Mouse (Mus musculus): ENCODE data around the gene Bag5. TPM values are rescaled to one million over a fixed set of nuclear protein-coding genes. Genes with fewer than 3 reads are reported as not detected.
"Not testable (repeated sequence)": the region's sequence is repeated elsewhere in the genome, so short reads cannot be mapped to it uniquely, and the experiment has no call there.

Gene Bag5
- polyA plus RNA-seq, 1 experiment from 2014 or later: 49.3 TPM

- Histone ChIP-seq H3K27me3 (ENCODE audit: control insufficient read depth, insufficient read depth, low read length) (no peaks in the 10 kb centered on the region), H3K27ac (ENCODE audit: low read length) (no peak overlapping the region), H3K36me3 (ENCODE audit: control insufficient read depth, insufficient read depth, low read length) (no peaks in the 10 kb centered on the region), H3K4me1 (ENCODE audit: control insufficient read depth, insufficient read depth, low read length) (peaks cover 25% of the 10 kb centered on the region), H3K9ac (ENCODE audit: low read length) (no peak overlapping the region), H3K4me2 (ENCODE audit: low read depth, low read length) (no peak overlapping the region), H3K9me3 (replicated peaks; ENCODE audit: control insufficient read depth, low read length) (no peaks in the 10 kb centered on the region), H3K4me3 (replicated peaks; ENCODE audit: low read length) (no peak overlapping the region)
- 76% methylated on average over 8 of the region's 8 CpGs for WGBS
- ATAC-seq (ENCODE audit: insufficient read depth, low FRiP score): no peak
These were observed 28.3 kb upstream of the Bag5 start for GRCm38 (mm10) chr12:111741338-111741737.

- Histone ChIP-seq H3K27ac (ENCODE audit: low read length) (no peak overlapping the region), H3K4me2 (ENCODE audit: low read depth, low read length) (no peak overlapping the region), H3K4me1 (ENCODE audit: control insufficient read depth, insufficient read depth, low read length) (peaks cover 6% of the 10 kb centered on the region; the same call in 1 of the 2 replicates), H3K36me3 (ENCODE audit: control insufficient read depth, insufficient read depth, low read length) (no peaks in the 10 kb centered on the region), H3K4me3 (replicated peaks; ENCODE audit: low read length) (no peak overlapping the region), H3K27me3 (ENCODE audit: control insufficient read depth, insufficient read depth, low read length) (no peaks in the 10 kb centered on the region), H3K9me3 (replicated peaks; ENCODE audit: control insufficient read depth, low read length) (no peaks in the 10 kb centered on the region), H3K9ac (ENCODE audit: low read length) (no peak overlapping the region)
- ATAC-seq (ENCODE audit: insufficient read depth, low FRiP score): no peak
- 18% methylated on average over 3 of the region's 3 CpGs for WGBS
These were observed 25.7 kb upstream of the Bag5 start for GRCm38 (mm10) chr12:111738754-111739153.

- ATAC-seq (ENCODE audit: insufficient read depth, low FRiP score): no peak
- no peaks in the 10 kb centered on the region for H3K36me3 ChIP-seq (ENCODE audit: control insufficient read depth, insufficient read depth, low read length)
- 0 out of 2 replicates have a peak, but pooled peaks cover 3% of the 10 kb centered on the region for H3K4me1 ChIP-seq (ENCODE audit: control insufficient read depth, insufficient read depth, low read length)
- WGBS: 57% methylated on average over 9 of the region's 9 CpGs
- no peak overlapping the region for H3K4me2 ChIP-seq (ENCODE audit: low read depth, low read length)
- no peak overlapping the region for H3K4me3 ChIP-seq (replicated peaks; ENCODE audit: low read length)
- no peaks in the 10 kb centered on the region for H3K27me3 ChIP-seq (ENCODE audit: control insufficient read depth, insufficient read depth, low read length)
- no peak overlapping the region for H3K9ac ChIP-seq (ENCODE audit: low read length)
- H3K9me3 ChIP-seq (replicated peaks; ENCODE audit: control insufficient read depth, low read length): no peaks in the 10 kb centered on the region
- no peak overlapping the region for H3K27ac ChIP-seq (ENCODE audit: low read length)
These were observed 24.3 kb upstream of the Bag5 start for GRCm38 (mm10) chr12:111737370-111737769.

- not testable (repeated sequence) for H3K27me3 ChIP-seq (ENCODE audit: control insufficient read depth, insufficient read depth, low read length); H3K9ac ChIP-seq (ENCODE audit: low read length); ATAC-seq (ENCODE audit: insufficient read depth, low FRiP score); H3K9me3 ChIP-seq (replicated peaks; ENCODE audit: control insufficient read depth, low read length); H3K4me2 ChIP-seq (ENCODE audit: low read depth, low read length); H3K36me3 ChIP-seq (ENCODE audit: control insufficient read depth, insufficient read depth, low read length); H3K4me1 ChIP-seq (ENCODE audit: control insufficient read depth, insufficient read depth, low read length); H3K4me3 ChIP-seq (replicated peaks; ENCODE audit: low read length); H3K27ac ChIP-seq (ENCODE audit: low read length)
- WGBS: 80% methylated on average over 8 of the region's 8 CpGs
These were observed 23.6 kb upstream of the Bag5 start for GRCm38 (mm10) chr12:111736676-111737075.

- WGBS: 90% methylated on average over 3 of the region's 3 CpGs
- H3K4me2 ChIP-seq (ENCODE audit: low read depth, low read length): no peak overlapping the region
- no peaks in the 10 kb centered on the region for H3K9me3 ChIP-seq (replicated peaks; ENCODE audit: control insufficient read depth, low read length)
- H3K4me3 ChIP-seq (replicated peaks; ENCODE audit: low read length): no peak overlapping the region
- no peaks in the 10 kb centered on the region for H3K27me3 ChIP-seq (ENCODE audit: control insufficient read depth, insufficient read depth, low read length)
- no peak for ATAC-seq (ENCODE audit: insufficient read depth, low FRiP score)
- no peak overlapping the region for H3K27ac ChIP-seq (ENCODE audit: low read length)
- no peaks in the 10 kb centered on the region for H3K36me3 ChIP-seq (ENCODE audit: control insufficient read depth, insufficient read depth, low read length)
- no peak overlapping the region for H3K9ac ChIP-seq (ENCODE audit: low read length)
- H3K4me1 ChIP-seq (ENCODE audit: control insufficient read depth, insufficient read depth, low read length): 0 out of 2 replicates have a peak, but pooled peaks cover 3% of the 10 kb centered on the region
These were observed 21.9 kb upstream of the Bag5 start for GRCm38 (mm10) chr12:111734912-111735311.

- Histone ChIP-seq H3K27me3 (ENCODE audit: control insufficient read depth, insufficient read depth, low read length) (no peaks in the 10 kb centered on the region), H3K4me2 (ENCODE audit: low read depth, low read length) (no peak overlapping the region), H3K27ac (ENCODE audit: low read length) (0 out of 2 replicates have a peak overlapping the region, but pooled peaks have one; percentile 3), H3K36me3 (ENCODE audit: control insufficient read depth, insufficient read depth, low read length) (no peaks in the 10 kb centered on the region), H3K4me3 (replicated peaks; ENCODE audit: low read length) (no peak overlapping the region), H3K4me1 (ENCODE audit: control insufficient read depth, insufficient read depth, low read length) (0 out of 2 replicates have a peak, but pooled peaks cover 3% of the 10 kb centered on the region), H3K9me3 (replicated peaks; ENCODE audit: control insufficient read depth, low read length) (no peaks in the 10 kb centered on the region), H3K9ac (ENCODE audit: low read length) (peak overlapping the region; percentile 44)
- 62% methylated on average over 5 of the region's 5 CpGs for WGBS
- ATAC-seq (ENCODE audit: insufficient read depth, low FRiP score): no peak
These were observed 19.9 kb upstream of the Bag5 start for GRCm38 (mm10) chr12:111732921-111733320.

- 0 out of 2 replicates have a peak overlapping the region, but pooled peaks have one; percentile 3 for H3K27ac ChIP-seq (ENCODE audit: low read length)
- H3K36me3 ChIP-seq (ENCODE audit: control insufficient read depth, insufficient read depth, low read length): no peaks in the 10 kb centered on the region
- H3K27me3 ChIP-seq (ENCODE audit: control insufficient read depth, insufficient read depth, low read length): no peaks in the 10 kb centered on the region
- ATAC-seq (ENCODE audit: insufficient read depth, low FRiP score): peak; percentile 93
- WGBS: 32% methylated on average over 30 of the region's 30 CpGs
- no peaks in the 10 kb centered on the region for H3K9me3 ChIP-seq (replicated peaks; ENCODE audit: control insufficient read depth, low read length)
- H3K4me2 ChIP-seq (ENCODE audit: low read depth, low read length): peak overlapping the region; percentile 32; the same call in 1 of the 2 replicates
- peak overlapping the region; percentile 44 for H3K9ac ChIP-seq (ENCODE audit: low read length)
- 0 out of 2 replicates have a peak, but pooled peaks cover 3% of the 10 kb centered on the region for H3K4me1 ChIP-seq (ENCODE audit: control insufficient read depth, insufficient read depth, low read length)
- H3K4me3 ChIP-seq (replicated peaks; ENCODE audit: low read length): no peak overlapping the region
These were observed 19.1 kb upstream of the Bag5 start for GRCm38 (mm10) chr12:111731822-111732807.

GRCm38 (mm10) chr12:111727956-111728355 is 14.9 kb upstream of the Bag5 start:
- Histone ChIP-seq H3K4me1 (ENCODE audit: control insufficient read depth, insufficient read depth, low read length) (0 out of 2 replicates have a peak, but pooled peaks cover 3% of the 10 kb centered on the region), H3K9ac (ENCODE audit: low read length) (no peak overlapping the region), H3K4me3 (replicated peaks; ENCODE audit: low read length) (no peak overlapping the region), H3K27me3 (ENCODE audit: control insufficient read depth, insufficient read depth, low read length) (no peaks in the 10 kb centered on the region), H3K36me3 (ENCODE audit: control insufficient read depth, insufficient read depth, low read length) (0 out of 2 replicates have a peak, but pooled peaks cover 5% of the 10 kb centered on the region), H3K27ac (ENCODE audit: low read length) (no peak overlapping the region), H3K9me3 (replicated peaks; ENCODE audit: control insufficient read depth, low read length) (no peaks in the 10 kb centered on the region), H3K4me2 (ENCODE audit: low read depth, low read length) (no peak overlapping the region)
- ATAC-seq (ENCODE audit: insufficient read depth, low FRiP score): no peak
- WGBS: 71% methylated on average over 1 of the region's 1 CpGs

GRCm38 (mm10) chr12:111726122-111726463 is 13.0 kb upstream of the Bag5 start:
- Histone ChIP-seq H3K27me3 (ENCODE audit: control insufficient read depth, insufficient read depth, low read length) (no peaks in the 10 kb centered on the region), H3K9me3 (replicated peaks; ENCODE audit: control insufficient read depth, low read length) (no peaks in the 10 kb centered on the region), H3K9ac (ENCODE audit: low read length) (no peak overlapping the region), H3K27ac (ENCODE audit: low read length) (peak overlapping the region; percentile 49; the same call in 1 of the 2 replicates), H3K4me1 (ENCODE audit: control insufficient read depth, insufficient read depth, low read length) (no peaks in the 10 kb centered on the region), H3K4me2 (ENCODE audit: low read depth, low read length) (no peak overlapping the region), H3K36me3 (ENCODE audit: control insufficient read depth, insufficient read depth, low read length) (0 out of 2 replicates have a peak, but pooled peaks cover 5% of the 10 kb centered on the region), H3K4me3 (replicated peaks; ENCODE audit: low read length) (no peak overlapping the region)
- no peak for ATAC-seq (ENCODE audit: insufficient read depth, low FRiP score)
- WGBS: 62% methylated on average over 4 of the region's 4 CpGs

Data from stomach, embryonic 16.5 days (tissue).